Mouse (Mus musculus) C2C12 (cell line): Measurements from ENCODE around the gene Sult6b1.

ENCODE experiments used
- CEBPB ChIP-seq: IDR thresholded peaks from one replicate; pipeline ENCODE4 v1.6.1; 2011; ENCODE audit warnings: low read depth, mild to moderate bottlenecking, control low read depth, moderate library complexity
- CTCF ChIP-seq: IDR thresholded peaks from one replicate; pipeline ENCODE4 v1.5.1; 2011; ENCODE audit not compliant: control insufficient read depth, insufficient read depth, insufficient read length
- FOSL1 ChIP-seq: IDR thresholded peaks from one replicate; pipeline ENCODE4 v1.8.0; 2011; ENCODE audit warnings: mild to moderate bottlenecking, low read length; ENCODE audit not compliant: poor library complexity, insufficient read depth, severe bottlenecking
- MAX ChIP-seq: IDR thresholded peaks from one replicate; pipeline ENCODE4 v1.6.1; 2011; ENCODE audit warnings: mild to moderate bottlenecking, control low read depth
- MYOD1 ChIP-seq: IDR thresholded peaks from one replicate; pipeline ENCODE4 v1.6.1; 2011; ENCODE audit warnings: low read depth; ENCODE audit not compliant: control insufficient read depth, insufficient read length
- MYOG ChIP-seq: IDR thresholded peaks from one replicate; pipeline ENCODE4 v1.6.1; 2011; ENCODE audit not compliant: control insufficient read depth, insufficient read length; ENCODE audit errors: extremely low read depth
- USF1 ChIP-seq: IDR thresholded peaks from one replicate; pipeline ENCODE4 v1.6.1; 2011; ENCODE audit warnings: low read depth, mild to moderate bottlenecking, control low read depth, moderate library complexity

- TF ChIP-seq CTCF (no peak), MAX (no peak), CEBPB (no peak), USF1 (no peak), FOSL1 (no peak), MYOG (no peak), MYOD1 (no peak)
Observed at GRCm38 (mm10) chr17:78903158-78903557, 3.6 kb downstream of the Sult6b1 start.
